Mouse (Mus musculus) C2C12 (cell line): ENCODE results near the gene Tmed10.

ENCODE experiments used
- CEBPB ChIP-seq: IDR thresholded peaks from one replicate; pipeline ENCODE4 v1.6.1; 2011; ENCODE audit warnings: low read depth, mild to moderate bottlenecking, control low read depth, moderate library complexity
- CTCF ChIP-seq: IDR thresholded peaks from one replicate; pipeline ENCODE4 v1.5.1; 2011; ENCODE audit not compliant: control insufficient read depth, insufficient read depth, insufficient read length
- MYOD1 ChIP-seq: IDR thresholded peaks from one replicate; pipeline ENCODE4 v1.6.1; 2011; ENCODE audit warnings: low read depth; ENCODE audit not compliant: control insufficient read depth, insufficient read length
- USF1 ChIP-seq: IDR thresholded peaks from one replicate; pipeline ENCODE4 v1.6.1; 2011; ENCODE audit warnings: low read depth, mild to moderate bottlenecking, control low read depth, moderate library complexity

DNA sequence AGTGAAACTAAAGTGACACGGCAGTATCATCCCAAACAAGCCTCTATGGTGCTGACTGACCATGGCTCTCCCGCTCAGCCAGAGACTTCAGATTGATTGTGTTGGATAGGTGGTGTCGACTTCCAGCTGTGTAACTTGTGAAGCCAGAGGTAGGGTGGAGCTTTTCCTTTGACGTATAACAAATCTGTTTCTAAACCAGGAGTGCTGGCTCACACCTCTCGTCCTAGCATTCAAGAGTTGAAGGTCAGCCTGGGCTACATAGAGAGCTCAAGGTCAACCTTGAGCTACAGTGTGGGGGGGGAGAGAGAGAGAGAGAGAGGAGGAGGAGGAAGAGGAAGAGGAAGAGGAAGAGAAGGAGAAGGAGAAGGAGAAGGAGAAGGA, 11.3 kb upstream of the Tmed10 start:
- TF ChIP-seq CTCF = no peak
- no peak for TF ChIP-seq CEBPB
- no peak for TF ChIP-seq USF1
- TF ChIP-seq MYOD1 = no peak
